Mouse (Mus musculus): ENCODE results near the gene Timm50.

Timm50 gene

DNA sequence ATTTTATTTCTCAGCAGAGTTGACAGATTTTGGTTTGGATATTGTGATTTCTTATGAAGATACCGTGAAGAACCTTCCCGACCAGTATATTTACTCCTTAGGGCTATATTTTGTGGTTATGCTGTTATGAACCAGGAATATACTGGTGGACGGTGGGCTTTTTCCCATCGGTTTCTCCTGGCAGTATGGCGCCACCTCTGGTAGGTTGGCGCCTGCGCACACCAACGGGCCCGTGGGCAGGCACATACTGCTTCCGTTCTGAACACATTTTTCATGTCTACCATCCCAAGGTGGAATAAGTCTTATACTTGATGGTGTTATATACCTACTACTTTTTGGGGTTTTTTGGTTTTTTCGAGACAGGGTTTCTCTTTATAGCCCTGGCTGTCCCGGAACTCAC, 42.5 kb downstream of the Timm50 start:
- DNase-seq (ENCODE audit: low read depth, low spot score), result no peak

GRCm38 (mm10) chr7:28268576-28268975, 43.3 kb downstream of the Timm50 start:
- DNase-seq (ENCODE audit: low read depth, low spot score), result no peak

DNA sequence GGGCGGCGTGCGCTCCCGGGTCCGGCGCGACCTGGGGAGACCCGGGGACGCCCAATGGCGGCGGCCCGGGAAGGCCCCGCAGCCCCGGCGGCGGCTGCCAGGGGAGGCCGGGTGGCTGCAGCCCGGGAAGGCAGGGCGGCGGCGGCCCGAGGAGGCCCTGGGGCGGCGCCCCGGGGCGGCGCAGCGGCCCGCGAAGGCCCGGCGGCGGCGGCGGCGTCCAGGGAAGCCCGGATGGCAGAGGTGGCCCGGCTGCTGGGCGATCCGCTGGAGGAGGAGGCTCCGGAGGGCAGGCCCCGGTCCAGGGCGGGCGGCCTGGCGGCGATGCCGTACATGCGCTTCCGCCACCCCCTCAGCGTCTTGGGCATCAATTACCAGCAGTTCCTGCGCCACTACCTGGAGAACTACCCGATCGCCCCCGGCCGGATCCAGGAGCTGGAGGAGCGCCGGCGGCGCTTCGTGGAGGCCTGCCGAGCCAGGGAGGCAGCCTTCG, 43.8 kb downstream of the Timm50 start:
- no peak for DNase-seq (ENCODE audit: low read depth, low spot score)

GRCm38 (mm10) chr7:28267129-28268041, 44.5 kb downstream of the Timm50 start, which contains the start of gene Eid2:
Gene Eid2, plus strand, starts transcription at chr7:28267881.
- peak; percentile 45 for DNase-seq (ENCODE audit: low read depth, low spot score)

GRCm38 (mm10) chr7:28265391-28265790, 46.5 kb downstream of the Timm50 start:
- DNase-seq (ENCODE audit: low read depth, low spot score), result no peak

DNA sequence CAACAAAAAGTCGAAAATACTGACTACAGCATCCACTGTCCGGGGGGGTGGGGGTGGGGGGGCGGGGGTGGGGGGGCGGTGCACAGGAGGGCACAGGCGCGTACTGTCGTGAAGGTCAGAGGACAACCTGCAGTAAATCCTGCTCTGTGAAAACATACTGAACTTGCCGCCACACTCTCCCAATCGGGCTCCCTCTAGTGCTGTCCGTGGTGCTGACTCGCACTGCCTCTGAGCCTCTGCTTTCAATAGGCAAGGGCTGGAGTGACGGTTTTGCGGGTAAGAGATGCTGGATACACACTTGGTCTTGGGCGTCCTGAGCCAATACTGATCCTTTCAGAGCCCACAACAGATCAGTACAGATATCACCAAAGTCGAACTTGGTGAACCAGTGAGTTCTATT, 48.1 kb downstream of the Timm50 start:
- DNase-seq (ENCODE audit: low read depth, low spot score), result no peak

DNA sequence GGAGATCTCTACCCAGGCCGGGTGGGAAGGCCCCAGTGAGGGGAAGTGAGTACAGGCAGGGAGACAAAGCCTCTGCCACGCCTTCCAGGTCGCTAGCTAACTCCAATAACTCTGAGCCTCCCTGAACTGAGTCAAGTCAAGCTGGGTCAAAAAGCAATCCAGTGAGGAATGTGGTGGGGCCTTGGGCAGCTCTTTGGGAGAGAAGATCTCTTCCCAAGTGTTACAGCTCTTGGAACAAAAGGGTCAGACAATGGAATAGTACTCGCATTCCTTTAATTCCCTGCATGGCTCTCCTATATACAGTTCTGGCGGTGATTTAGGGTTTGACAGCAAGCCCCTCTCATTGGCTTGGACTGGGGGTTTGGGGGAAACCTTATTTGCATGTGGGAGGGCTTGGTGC, 49.0 kb downstream of the Timm50 start:
- DNase-seq (ENCODE audit: low read depth, low spot score), result no peak

All from skeletal muscle tissue, adult 2 months (tissue).